Mouse (Mus musculus): ENCODE results near the gene Grasp. TPM values are rescaled to one million over a fixed set of nuclear protein-coding genes. Genes with fewer than 3 reads are reported as not detected.
A peak's percentile ranks its signal among the peaks of the same experiment; 100 is the strongest.

Gene Grasp
- total and polyA plus RNA-seq, 2 experiments = 0.92 to 1.5 TPM

- Histone ChIP-seq H3K27ac (replicated peaks; ENCODE audit: insufficient read depth, low read depth, low read length) (no peak within 1 kb of the TSS), H3K79me2 (ENCODE audit: control insufficient read depth, insufficient read depth, low read length) (no peaks in the 10 kb centered on the region), H3K9ac (ENCODE audit: low read depth, low read length) (peak within 1 kb of the TSS; percentile 81), H3K27me3 (ENCODE audit: control insufficient read depth, insufficient read depth, low read length) (no peaks in the 10 kb centered on the region), H3K36me3 (ENCODE audit: control insufficient read depth, insufficient read depth, low read length) (no peaks in the 10 kb centered on the region), H3K4me3 (ENCODE audit: insufficient read depth, low read depth, low read length) (peak within 1 kb of the TSS; percentile 72), H3K4me1 (ENCODE audit: control insufficient read depth, insufficient read depth, low read length) (peaks cover 2% of the 10 kb centered on the region)
- 5% methylated on average over 80 of the region's 82 CpGs for WGBS
- peak; percentile 48 for DNase-seq (ENCODE audit: extremely low read depth, low read depth, low spot score)
- no peak for TF ChIP-seq POLR2A (IDR thresholded peaks at IDR 0.05; ENCODE audit: extremely low read depth, insufficient read depth, low read length)
- no peak for TF ChIP-seq CTCF (IDR thresholded peaks at IDR 0.05; ENCODE audit: low read depth, low read length)
These were observed 30.2 kb downstream of the Grasp start, which contains the start of gene Nr4a1 for GRCm38 (mm10) chr15:101253886-101254795. Gene Nr4a1, plus strand, starts transcription at chr15:101254269.

DNA sequence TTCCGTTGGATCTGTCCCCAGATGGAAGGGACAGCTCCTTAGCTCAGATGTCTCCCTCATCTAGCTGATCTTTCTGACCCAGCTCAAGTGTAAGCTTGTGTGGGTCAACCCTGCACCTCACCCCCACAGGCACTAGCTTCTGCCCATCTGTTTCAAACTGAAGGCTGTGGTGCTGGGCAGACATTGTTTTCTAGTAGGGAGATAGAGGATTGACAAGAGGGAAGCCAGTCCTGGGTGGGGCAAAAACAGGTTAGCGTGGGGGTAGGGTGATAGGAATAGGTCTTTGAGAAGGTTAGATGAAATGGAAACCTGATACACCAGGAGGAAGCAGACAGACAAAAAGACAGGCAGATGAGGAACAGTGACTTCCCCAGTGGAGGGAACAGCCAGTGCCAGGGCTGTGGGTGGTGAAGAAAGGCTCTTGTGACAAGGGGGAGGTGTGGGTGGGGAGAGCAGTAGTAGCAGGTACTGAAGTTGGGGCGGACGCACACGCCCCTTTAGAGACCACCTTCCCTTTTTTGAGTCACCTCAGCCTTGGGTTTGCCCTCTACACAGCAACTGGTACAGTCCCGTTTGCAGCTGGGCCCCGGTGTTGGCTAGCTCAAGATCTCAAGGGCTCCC, 32.0 kb downstream of the Grasp start:
- Histone ChIP-seq H3K4me3 (ENCODE audit: insufficient read depth, low read depth, low read length) (no peak overlapping the region), H3K9ac (ENCODE audit: low read depth, low read length) (no peak overlapping the region), H3K27ac (replicated peaks; ENCODE audit: insufficient read depth, low read depth, low read length) (no peak overlapping the region), H3K36me3 (ENCODE audit: control insufficient read depth, insufficient read depth, low read length) (no peaks in the 10 kb centered on the region), H3K79me2 (ENCODE audit: control insufficient read depth, insufficient read depth, low read length) (no peaks in the 10 kb centered on the region), H3K27me3 (ENCODE audit: control insufficient read depth, insufficient read depth, low read length) (no peaks in the 10 kb centered on the region), H3K4me1 (ENCODE audit: control insufficient read depth, insufficient read depth, low read length) (peaks cover 6% of the 10 kb centered on the region)
- TF ChIP-seq POLR2A (IDR thresholded peaks at IDR 0.05; ENCODE audit: extremely low read depth, insufficient read depth, low read length) = no peak
- TF ChIP-seq CTCF (IDR thresholded peaks at IDR 0.05; ENCODE audit: low read depth, low read length) = no peak
- no peak for DNase-seq (ENCODE audit: extremely low read depth, low read depth, low spot score)
- WGBS = 87% methylated on average over 7 of the region's 7 CpGs

DNA sequence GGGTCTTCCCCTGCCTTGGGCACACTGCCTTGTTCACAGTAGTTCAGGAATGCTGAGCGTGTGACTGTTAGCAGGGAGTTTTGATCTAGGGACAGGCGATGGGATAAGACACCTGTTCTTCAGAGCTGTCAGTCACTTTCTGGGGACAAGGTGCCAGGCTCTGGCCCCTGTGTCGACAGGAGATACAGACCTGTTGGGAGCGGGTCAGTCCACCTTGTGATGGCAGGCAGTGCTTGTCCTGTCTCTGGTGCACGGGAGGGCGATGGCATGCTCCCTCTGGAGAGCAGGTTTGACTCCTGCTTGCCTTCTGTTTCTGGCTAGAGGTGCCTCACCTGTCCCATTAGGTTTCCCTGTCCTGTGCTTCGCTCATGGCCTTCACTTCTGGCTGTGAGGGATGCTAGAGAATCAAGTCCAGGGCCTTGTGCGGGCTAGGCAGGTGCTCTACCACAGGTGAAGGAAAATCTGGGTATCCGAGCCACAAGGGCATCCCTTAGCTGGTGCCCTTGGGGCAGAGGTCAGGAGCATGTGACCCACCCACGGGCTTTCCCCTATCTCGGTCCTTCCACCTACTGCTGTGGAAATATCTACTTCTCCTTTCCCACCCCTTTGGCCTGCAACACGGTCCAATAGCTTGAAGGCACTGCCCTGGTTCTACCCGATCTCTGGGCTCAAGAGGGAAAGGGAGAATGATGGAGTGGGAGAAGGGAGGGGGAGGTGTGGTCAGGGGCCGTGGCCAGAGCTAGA, 32.6 kb downstream of the Grasp start:
- TF ChIP-seq POLR2A (IDR thresholded peaks at IDR 0.05; ENCODE audit: extremely low read depth, insufficient read depth, low read length) = no peak
- no peak for TF ChIP-seq CTCF (IDR thresholded peaks at IDR 0.05; ENCODE audit: low read depth, low read length)
- H3K9ac ChIP-seq (ENCODE audit: low read depth, low read length) = no peak overlapping the region
- H3K4me3 ChIP-seq (ENCODE audit: insufficient read depth, low read depth, low read length) = no peak overlapping the region
- no peaks in the 10 kb centered on the region for H3K27me3 ChIP-seq (ENCODE audit: control insufficient read depth, insufficient read depth, low read length)
- H3K27ac ChIP-seq (replicated peaks; ENCODE audit: insufficient read depth, low read depth, low read length) = no peak overlapping the region
- peaks cover 6% of the 10 kb centered on the region for H3K4me1 ChIP-seq (ENCODE audit: control insufficient read depth, insufficient read depth, low read length)
- DNase-seq (ENCODE audit: extremely low read depth, low read depth, low spot score) = no peak
- 77% methylated on average over 14 of the region's 14 CpGs for WGBS
- H3K79me2 ChIP-seq (ENCODE audit: control insufficient read depth, insufficient read depth, low read length) = no peaks in the 10 kb centered on the region
- H3K36me3 ChIP-seq (ENCODE audit: control insufficient read depth, insufficient read depth, low read length) = no peaks in the 10 kb centered on the region

GRCm38 (mm10) chr15:101258420-101258819, 34.4 kb downstream of the Grasp start:
- H3K4me3 ChIP-seq (ENCODE audit: insufficient read depth, low read depth, low read length) = no peak overlapping the region
- WGBS = 91% methylated on average over 11 of the region's 11 CpGs
- H3K9ac ChIP-seq (ENCODE audit: low read depth, low read length) = no peak overlapping the region
- H3K4me1 ChIP-seq (ENCODE audit: control insufficient read depth, insufficient read depth, low read length) = peaks cover 8% of the 10 kb centered on the region
- no peaks in the 10 kb centered on the region for H3K79me2 ChIP-seq (ENCODE audit: control insufficient read depth, insufficient read depth, low read length)
- TF ChIP-seq POLR2A (IDR thresholded peaks at IDR 0.05; ENCODE audit: extremely low read depth, insufficient read depth, low read length) (no peak), CTCF (IDR thresholded peaks at IDR 0.05; ENCODE audit: low read depth, low read length) (no peak)
- DNase-seq (ENCODE audit: extremely low read depth, low read depth, low spot score) = no peak
- H3K36me3 ChIP-seq (ENCODE audit: control insufficient read depth, insufficient read depth, low read length) = no peaks in the 10 kb centered on the region
- H3K27me3 ChIP-seq (ENCODE audit: control insufficient read depth, insufficient read depth, low read length) = no peaks in the 10 kb centered on the region
- H3K27ac ChIP-seq (replicated peaks; ENCODE audit: insufficient read depth, low read depth, low read length) = no peak overlapping the region

- no peak overlapping the region for H3K4me3 ChIP-seq (ENCODE audit: insufficient read depth, low read depth, low read length)
- H3K4me1 ChIP-seq (ENCODE audit: control insufficient read depth, insufficient read depth, low read length) = peaks cover 6% of the 10 kb centered on the region; the same call in 1 of the 2 replicates
- TF ChIP-seq CTCF (IDR thresholded peaks at IDR 0.05; ENCODE audit: low read depth, low read length) = no peak
- no peak for TF ChIP-seq POLR2A (IDR thresholded peaks at IDR 0.05; ENCODE audit: extremely low read depth, insufficient read depth, low read length)
- no peaks in the 10 kb centered on the region for H3K36me3 ChIP-seq (ENCODE audit: control insufficient read depth, insufficient read depth, low read length)
- H3K79me2 ChIP-seq (ENCODE audit: control insufficient read depth, insufficient read depth, low read length) = no peaks in the 10 kb centered on the region
- H3K27me3 ChIP-seq (ENCODE audit: control insufficient read depth, insufficient read depth, low read length) = no peaks in the 10 kb centered on the region
- H3K27ac ChIP-seq (replicated peaks; ENCODE audit: insufficient read depth, low read depth, low read length) = no peak overlapping the region; the same call in 1 of the 2 replicates
- no peak for DNase-seq (ENCODE audit: extremely low read depth, low read depth, low spot score)
- WGBS = 64% methylated on average over 3 of the region's 3 CpGs
- no peak overlapping the region for H3K9ac ChIP-seq (ENCODE audit: low read depth, low read length)
These were observed 35.9 kb downstream of the Grasp start for GRCm38 (mm10) chr15:101259922-101260321.

All from liver, adult 2 months (tissue).